Mouse (Mus musculus) liver, embryonic 12.5 days (tissue): ENCODE measurements around the gene Bnip3. TPM values are rescaled to one million over a fixed set of nuclear protein-coding genes. Genes with fewer than 3 reads are reported as not detected.
A peak's percentile ranks its signal among the peaks of the same experiment; 100 is the strongest.

Experiments used
- ATAC-seq: fragments of 200-750 bp; cut with Nextera tagmentation; 2 replicates; pipeline ENCODE4 v1.8.0; 2017; ENCODE audit warnings: moderate number of reproducible peaks, mild to moderate bottlenecking, moderate library complexity
- H3K27ac ChIP-seq: fragments of 300-500 bp; sonication (generic); 2 replicates; pipeline ENCODE4 v1.5.1; 2016; ENCODE audit warnings: mild to moderate bottlenecking
- H3K27me3 ChIP-seq: fragments of 300-500 bp; sonication (generic); replicated peaks from 2 replicates; pipeline ENCODE4 v1.6.1; 2016; ENCODE audit warnings: mild to moderate bottlenecking, moderate library complexity
- H3K36me3 ChIP-seq: fragments of 300-500 bp; sonication (generic); 2 replicates; pipeline ENCODE4 v1.6.1; 2016; ENCODE audit warnings: mild to moderate bottlenecking, moderate library complexity
- H3K4me1 ChIP-seq: fragments of 300-500 bp; sonication (generic); 2 replicates; pipeline ENCODE4 v1.6.1; 2016
- H3K4me2 ChIP-seq: fragments of 300-500 bp; sonication (generic); 2 replicates; pipeline ENCODE4 v1.6.1; 2016; ENCODE audit warnings: mild to moderate bottlenecking, moderate library complexity
- H3K4me3 ChIP-seq: fragments of 300-500 bp; sonication (generic); 2 replicates; pipeline ENCODE4 v1.5.1; 2016; ENCODE audit warnings: mild to moderate bottlenecking, moderate library complexity
- H3K9ac ChIP-seq: fragments of 300-500 bp; sonication (generic); 2 replicates; pipeline ENCODE4 v1.6.1; 2016; ENCODE audit warnings: mild to moderate bottlenecking, moderate library complexity
- H3K9me3 ChIP-seq: fragments of 300-500 bp; sonication (generic); replicated peaks from 2 replicates; pipeline ENCODE4 v1.6.1; 2016; ENCODE audit warnings: mild to moderate bottlenecking, moderate library complexity
- WGBS: fragments of 180-500 bp; shearing (Covaris S2); methylation state at CpG from one replicate; pipeline ENCODE4 v1.1.7; 2016; ENCODE audit not compliant: insufficient replicate concordance; 5-methylcytosine and 5-hydroxymethylcytosine counted together
- polyA plus RNA-seq: library from polyadenylated mRNA; unstranded; fragments of >200 nt; fragmentation: Nextera tagmentation; extraction: Ambion mirVana; gene quantifications from 2 replicates; pipeline ENCODE4 v1.2.1, GENCODE M21; 2016

Bnip3 gene
- polyA plus RNA-seq, 1 experiment from 2014 or later = 81.8 TPM

DNA sequence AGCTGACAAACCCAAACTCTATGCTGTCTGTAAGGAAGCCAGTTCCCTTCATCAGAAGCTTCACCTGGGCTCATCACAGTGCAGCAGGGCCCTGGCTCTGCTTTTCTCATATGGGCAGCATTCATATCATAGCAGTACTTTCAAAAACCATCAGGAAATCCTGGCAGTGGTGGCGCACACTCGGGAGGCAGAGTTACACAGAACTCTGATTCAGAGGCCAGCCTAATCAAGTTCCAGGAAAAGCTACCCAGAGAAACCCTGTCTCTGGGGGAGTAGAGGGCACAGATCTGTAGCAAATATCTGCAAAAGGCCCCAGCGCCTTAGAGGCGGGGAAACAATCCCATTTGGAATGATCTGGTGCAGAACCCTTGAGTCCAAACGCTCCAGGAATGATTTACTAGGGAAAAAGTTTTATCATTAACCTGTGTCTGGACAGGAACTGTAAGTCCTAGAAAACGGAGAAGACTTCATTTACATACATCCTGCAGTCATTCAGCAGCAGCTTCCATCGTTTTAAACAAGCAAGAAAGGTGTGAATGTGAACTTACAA is 5.4 kb downstream of the Bnip3 start:
- Histone ChIP-seq H3K27me3 (no peaks in the 10 kb centered on the region), H3K4me3 (no peak overlapping the region), H3K9me3 (no peaks in the 10 kb centered on the region), H3K27ac (peak overlapping the region; percentile 52), H3K4me1 (peaks cover 52% of the 10 kb centered on the region), H3K36me3 (peaks cover 21% of the 10 kb centered on the region), H3K4me2 (peak overlapping the region; percentile 5; the same call in 1 of the 2 replicates), H3K9ac (no peak overlapping the region)
- 56% methylated on average over 7 of the region's 7 CpGs for WGBS
- ATAC-seq = no peak

DNA sequence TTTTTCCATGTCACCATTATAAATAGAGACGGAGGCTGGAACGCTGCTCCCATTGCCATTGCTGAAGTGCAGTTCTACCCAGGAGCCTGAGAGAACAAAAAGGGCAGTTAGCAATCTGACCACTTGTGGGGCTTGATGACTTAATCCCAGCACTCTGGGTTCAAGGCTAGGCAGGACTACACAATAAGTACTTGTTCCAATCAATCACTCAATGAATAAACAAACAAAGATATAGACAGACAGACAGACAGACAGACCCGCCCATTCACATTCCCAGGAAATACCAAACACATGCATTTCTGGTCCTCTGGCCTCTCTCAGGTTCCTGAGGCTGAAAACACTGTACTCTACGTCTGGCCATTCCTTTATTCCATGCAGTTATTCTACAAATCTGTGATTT is 10.6 kb downstream of the Bnip3 start:
- 74% methylated on average over 4 of the region's 4 CpGs for WGBS
- H3K4me3 ChIP-seq = no peak overlapping the region
- peaks cover 4% of the 10 kb centered on the region for H3K4me1 ChIP-seq
- no peak overlapping the region for H3K9ac ChIP-seq
- H3K9me3 ChIP-seq = no peaks in the 10 kb centered on the region
- no peak overlapping the region for H3K4me2 ChIP-seq
- H3K27ac ChIP-seq = no peak overlapping the region
- no peaks in the 10 kb centered on the region for H3K27me3 ChIP-seq
- no peak for ATAC-seq
- peaks cover 60% of the 10 kb centered on the region for H3K36me3 ChIP-seq

DNA sequence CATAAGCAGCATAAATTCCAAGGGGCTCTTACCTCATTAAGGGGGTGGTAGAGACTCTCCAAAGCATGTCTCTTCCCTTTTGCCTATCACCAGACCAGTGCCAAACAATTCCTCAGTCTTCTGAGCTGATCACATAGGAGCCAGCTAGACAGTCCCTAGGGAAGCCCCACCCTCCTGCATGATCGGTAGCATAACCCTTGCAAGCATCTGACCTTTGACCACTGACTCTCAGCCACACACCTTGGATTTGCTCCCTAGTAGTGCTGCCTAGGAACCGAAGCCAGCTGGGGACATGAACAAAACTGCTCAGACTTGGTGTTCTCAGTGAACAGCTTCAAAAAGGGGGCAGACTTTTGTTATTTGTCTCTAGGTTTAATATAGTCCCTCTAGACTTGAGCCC is 11.2 kb downstream of the Bnip3 start:
- no peak overlapping the region for H3K9ac ChIP-seq
- WGBS = 70% methylated on average over 2 of the region's 2 CpGs
- H3K36me3 ChIP-seq = peaks cover 66% of the 10 kb centered on the region
- ATAC-seq = no peak
- H3K4me2 ChIP-seq = no peak overlapping the region
- H3K27me3 ChIP-seq = no peaks in the 10 kb centered on the region
- H3K4me3 ChIP-seq = no peak overlapping the region
- no peaks in the 10 kb centered on the region for H3K9me3 ChIP-seq
- no peak overlapping the region for H3K27ac ChIP-seq
- H3K4me1 ChIP-seq = 0 out of 2 replicates have a peak, but pooled peaks cover 3% of the 10 kb centered on the region

DNA sequence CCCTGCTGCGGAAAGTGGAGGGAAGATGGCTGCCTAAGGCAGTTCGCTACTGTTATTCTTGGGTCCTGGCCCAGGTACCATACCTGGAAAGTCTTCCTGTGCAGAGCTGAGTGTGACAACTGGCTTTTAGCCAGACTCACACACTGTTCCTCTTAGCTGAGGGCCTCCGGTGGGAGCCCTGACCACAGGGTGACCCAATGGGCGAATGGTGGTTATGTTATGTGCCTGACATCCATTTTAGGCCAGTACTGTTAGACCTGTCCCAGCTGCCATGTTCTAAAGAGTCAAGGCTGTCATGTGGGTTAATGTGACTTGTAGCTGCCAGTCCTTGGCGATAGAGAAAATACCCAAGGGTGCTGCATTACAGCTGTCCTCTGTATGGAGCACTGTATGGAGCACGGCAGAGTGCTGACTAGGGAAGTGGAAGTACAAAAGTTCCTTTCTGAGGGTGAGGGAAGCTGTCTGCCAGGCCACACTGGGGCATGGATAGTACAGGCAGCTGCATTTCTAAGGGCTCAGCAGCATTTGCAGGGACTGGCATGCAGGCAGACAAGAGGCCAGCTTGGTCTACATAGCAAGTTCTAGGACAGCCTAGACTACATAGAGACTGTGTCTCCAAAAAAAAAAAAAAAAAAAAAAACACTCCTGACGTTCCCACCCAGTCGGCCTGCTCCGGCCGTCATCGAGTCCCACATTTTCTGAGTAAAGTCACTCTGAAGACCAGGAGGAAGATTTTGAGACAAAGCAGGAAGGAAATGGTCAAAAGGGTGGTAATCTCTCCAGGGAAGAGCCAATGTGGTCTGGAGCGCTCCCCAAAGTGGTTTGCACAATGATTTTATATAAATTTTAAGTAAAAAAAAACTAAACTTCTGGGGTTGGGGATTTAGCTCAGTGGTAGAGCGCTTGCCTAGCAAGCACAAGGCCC is 23.7 kb downstream of the Bnip3 start:
- Histone ChIP-seq H3K4me3 (no peak overlapping the region), H3K27me3 (no peaks in the 10 kb centered on the region), H3K27ac (no peak overlapping the region), H3K4me2 (no peak overlapping the region), H3K9ac (no peak overlapping the region), H3K9me3 (no peaks in the 10 kb centered on the region), H3K36me3 (peaks cover 54% of the 10 kb centered on the region), H3K4me1 (no peaks in the 10 kb centered on the region)
- WGBS = 67% methylated on average over 12 of the region's 13 CpGs
- peak; percentile 24; the same call in 1 of the 2 replicates for ATAC-seq

DNA sequence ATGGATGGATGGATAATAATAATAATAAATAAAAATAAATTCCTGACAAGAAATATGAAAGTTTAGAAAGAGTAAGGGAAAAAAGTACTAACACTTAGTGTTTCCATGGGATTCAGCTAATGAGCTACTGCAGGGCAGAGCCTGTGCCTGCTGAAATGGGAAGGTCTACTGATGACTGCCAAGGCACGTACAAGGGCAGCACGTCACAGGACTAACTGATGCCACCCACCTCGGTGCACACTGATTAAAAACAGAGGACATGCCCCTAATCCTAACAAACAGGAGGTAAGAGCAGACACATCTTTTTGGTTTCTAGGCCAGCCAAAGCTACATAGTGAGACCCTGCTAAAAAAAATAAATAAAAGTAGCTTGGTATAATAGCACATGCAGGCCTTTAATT is 25.6 kb downstream of the Bnip3 start:
- Histone ChIP-seq H3K4me1 (no peaks in the 10 kb centered on the region), H3K9me3 (no peaks in the 10 kb centered on the region), H3K9ac (no peak overlapping the region), H3K36me3 (peaks cover 73% of the 10 kb centered on the region), H3K27me3 (no peaks in the 10 kb centered on the region), H3K4me3 (no peak overlapping the region), H3K4me2 (no peak overlapping the region), H3K27ac (no peak overlapping the region)
- ATAC-seq = no peak
- WGBS = 88% methylated on average over 3 of the region's 3 CpGs

DNA sequence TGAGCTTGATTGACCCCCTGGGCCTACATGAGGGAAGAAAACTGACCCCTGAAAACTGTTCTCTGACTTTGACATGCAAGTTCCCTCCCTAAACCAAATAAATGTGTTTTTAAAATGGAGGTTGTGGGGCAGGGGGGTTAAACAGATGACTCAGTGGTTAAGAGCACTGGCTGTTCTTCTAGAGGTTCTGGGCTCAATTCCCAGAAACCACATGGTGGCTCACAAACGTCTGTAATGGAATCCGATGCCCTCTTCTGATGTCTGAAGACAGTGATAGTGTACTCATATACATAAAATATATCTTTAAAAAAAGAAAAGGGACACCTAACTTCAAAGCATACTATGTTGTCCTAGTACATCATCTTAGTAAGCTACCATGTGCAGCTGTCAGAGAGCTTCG is 34.3 kb downstream of the Bnip3 start:
- no peak for ATAC-seq
- no peaks in the 10 kb centered on the region for H3K27me3 ChIP-seq
- no peak overlapping the region for H3K4me2 ChIP-seq
- no peak overlapping the region for H3K9ac ChIP-seq
- H3K36me3 ChIP-seq = peaks cover 99% of the 10 kb centered on the region
- H3K9me3 ChIP-seq = no peaks in the 10 kb centered on the region
- no peak overlapping the region for H3K4me3 ChIP-seq
- peaks cover 7% of the 10 kb centered on the region; the same call in 1 of the 2 replicates for H3K4me1 ChIP-seq
- WGBS = 73% methylated on average over 3 of the region's 3 CpGs
- H3K27ac ChIP-seq = no peak overlapping the region

DNA sequence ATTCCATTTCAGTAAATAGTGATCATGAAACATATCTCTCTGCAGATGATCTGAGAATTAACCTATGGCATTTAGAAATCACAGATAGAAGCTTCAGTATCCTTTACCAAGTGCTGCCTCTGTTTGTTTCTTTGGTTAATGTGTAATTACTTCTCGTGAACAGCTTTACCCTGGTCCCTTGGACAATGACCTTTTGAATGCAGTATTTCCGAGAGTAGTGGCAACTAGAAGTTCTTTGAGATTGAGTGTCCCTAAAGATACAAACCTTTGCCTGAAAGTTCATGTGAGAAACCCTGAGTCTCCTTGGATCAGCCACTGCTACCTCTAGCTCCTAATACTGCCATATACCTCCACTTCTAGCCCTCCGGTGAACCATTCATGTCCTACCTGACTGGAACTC is 36.4 kb downstream of the Bnip3 start:
- H3K9me3 ChIP-seq = no peaks in the 10 kb centered on the region
- H3K4me1 ChIP-seq = peaks cover 7% of the 10 kb centered on the region; the same call in 1 of the 2 replicates
- WGBS = 75% methylated on average over 3 of the region's 3 CpGs
- ATAC-seq = no peak
- H3K4me3 ChIP-seq = no peak overlapping the region
- H3K27me3 ChIP-seq = no peaks in the 10 kb centered on the region
- no peak overlapping the region for H3K9ac ChIP-seq
- H3K36me3 ChIP-seq = peaks cover 99% of the 10 kb centered on the region
- no peak overlapping the region for H3K4me2 ChIP-seq
- H3K27ac ChIP-seq = no peak overlapping the region

DNA sequence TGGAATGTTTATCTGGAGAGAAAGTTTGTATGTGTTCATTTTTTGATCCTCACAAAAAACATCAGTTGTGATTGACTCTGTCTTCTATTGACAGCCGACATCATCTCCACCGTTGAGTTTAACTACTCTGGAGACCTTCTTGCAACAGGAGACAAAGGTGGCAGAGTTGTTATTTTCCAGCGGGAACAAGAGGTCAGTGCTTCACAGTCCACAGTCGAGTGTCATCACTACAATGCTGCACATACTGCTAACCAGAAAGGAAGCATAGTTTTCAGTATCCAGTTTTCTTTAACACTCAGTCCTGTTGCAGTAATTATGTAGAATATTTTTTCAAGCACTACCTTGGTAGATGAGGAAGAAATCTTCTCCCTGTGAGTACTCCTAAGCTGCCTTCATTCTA is 41.0 kb downstream of the Bnip3 start:
- WGBS = 80% methylated on average over 4 of the region's 4 CpGs
- peaks cover 6% of the 10 kb centered on the region; the same call in 1 of the 2 replicates for H3K4me1 ChIP-seq

DNA sequence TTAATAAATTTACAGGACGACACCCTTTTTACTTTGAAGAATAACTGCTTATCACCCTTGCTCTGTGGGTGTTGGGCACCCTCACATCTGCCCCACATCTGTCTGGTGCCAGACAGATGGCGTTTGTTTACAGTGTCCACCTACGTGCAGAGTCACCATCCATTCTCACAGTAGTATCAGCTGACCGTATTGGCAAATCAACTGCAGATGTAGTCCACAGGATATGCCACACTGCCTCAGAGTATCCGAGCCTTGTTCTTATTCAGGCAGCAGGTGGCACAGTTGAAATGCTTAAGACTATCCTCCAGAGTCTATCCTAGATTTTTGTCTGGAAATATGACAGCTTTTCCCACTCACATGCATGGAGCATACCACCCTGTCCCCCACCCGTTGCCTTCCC is 42.0 kb downstream of the Bnip3 start:
- peak; percentile 37; the same call in 1 of the 2 replicates for ATAC-seq
- no peak overlapping the region for H3K4me2 ChIP-seq
- H3K36me3 ChIP-seq = peaks cover 56% of the 10 kb centered on the region
- no peak overlapping the region for H3K4me3 ChIP-seq
- H3K9ac ChIP-seq = no peak overlapping the region
- H3K27ac ChIP-seq = no peak overlapping the region
- H3K27me3 ChIP-seq = no peaks in the 10 kb centered on the region
- H3K9me3 ChIP-seq = no peaks in the 10 kb centered on the region
- 68% methylated on average over 6 of the region's 6 CpGs for WGBS
- 0 out of 2 replicates have a peak, but pooled peaks cover 3% of the 10 kb centered on the region for H3K4me1 ChIP-seq

More for the DNA sequence above, 41.0 kb downstream of the Bnip3 start:
- H3K9me3 ChIP-seq = no peaks in the 10 kb centered on the region
- no peak for ATAC-seq
- H3K4me3 ChIP-seq = no peak overlapping the region
- peaks cover 63% of the 10 kb centered on the region for H3K36me3 ChIP-seq
- no peak overlapping the region for H3K4me2 ChIP-seq
- no peaks in the 10 kb centered on the region for H3K27me3 ChIP-seq
- H3K9ac ChIP-seq = no peak overlapping the region
- no peak overlapping the region for H3K27ac ChIP-seq

DNA sequence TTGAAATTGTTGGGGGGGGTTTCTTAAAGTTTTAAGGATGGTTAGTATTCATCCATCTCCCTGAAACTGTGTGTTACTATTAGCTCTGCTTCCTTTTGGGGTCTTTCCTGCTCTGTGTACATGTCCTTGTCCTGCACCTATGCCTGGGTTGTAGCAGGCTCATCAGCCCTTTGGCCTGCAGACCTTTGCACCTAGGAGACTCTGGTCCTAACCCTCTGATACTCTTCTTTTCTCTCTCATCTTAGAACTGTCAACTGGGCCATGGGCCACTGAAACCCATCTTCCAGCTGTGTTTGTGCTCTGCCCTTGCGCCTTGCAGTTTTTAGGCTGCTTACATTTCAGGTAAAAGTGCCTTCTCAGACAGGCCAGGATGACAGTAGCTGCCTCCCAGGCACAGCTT is 44.5 kb downstream of the Bnip3 start:
- 86% methylated on average over 1 of the region's 1 CpGs for WGBS
- H3K9me3 ChIP-seq = no peaks in the 10 kb centered on the region
- H3K36me3 ChIP-seq = peaks cover 42% of the 10 kb centered on the region

DNA sequence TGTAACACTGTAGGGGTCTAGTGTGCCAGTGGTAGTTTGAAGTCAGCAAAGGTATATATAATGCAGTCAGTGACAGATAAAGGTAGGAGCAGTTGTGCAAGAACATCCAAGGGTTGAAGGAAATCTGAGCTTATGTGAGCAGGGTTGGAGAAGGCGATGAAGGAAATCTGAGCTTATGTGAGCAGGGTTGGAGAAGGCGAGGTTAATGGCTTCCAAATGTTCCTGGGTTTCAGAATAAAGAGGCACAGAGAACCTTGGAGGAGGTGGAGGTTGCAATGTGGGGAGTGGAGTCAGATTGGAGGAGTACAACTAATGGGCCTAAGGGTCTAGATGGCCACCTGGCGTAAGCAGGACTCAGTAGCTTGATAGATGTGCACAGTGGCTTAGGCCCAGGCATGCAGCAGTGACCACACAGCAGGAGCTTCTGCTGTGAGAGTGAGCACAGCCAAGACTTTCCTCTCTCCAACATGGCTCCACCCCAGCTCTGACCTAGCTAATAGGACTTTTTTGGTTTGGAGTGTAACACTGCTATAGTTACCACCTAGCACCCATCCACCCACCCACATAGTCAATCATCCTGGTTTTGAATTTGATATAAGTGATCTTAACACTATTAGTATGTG is 45.3 kb downstream of the Bnip3 start:
- Histone ChIP-seq H3K27ac (no peak overlapping the region), H3K4me1 (0 out of 2 replicates have a peak, but pooled peaks cover 3% of the 10 kb centered on the region), H3K9ac (no peak overlapping the region), H3K27me3 (no peaks in the 10 kb centered on the region), H3K9me3 (no peaks in the 10 kb centered on the region), H3K4me2 (no peak overlapping the region), H3K4me3 (no peak overlapping the region), H3K36me3 (peaks cover 39% of the 10 kb centered on the region)
- WGBS = 67% methylated on average over 3 of the region's 3 CpGs
- ATAC-seq = no peak

More for the DNA sequence above, 44.5 kb downstream of the Bnip3 start:
- Histone ChIP-seq H3K9ac (no peak overlapping the region), H3K27me3 (no peaks in the 10 kb centered on the region), H3K4me3 (no peak overlapping the region), H3K27ac (no peak overlapping the region), H3K4me1 (0 out of 2 replicates have a peak, but pooled peaks cover 3% of the 10 kb centered on the region), H3K4me2 (no peak overlapping the region)
- ATAC-seq = no peak

DNA sequence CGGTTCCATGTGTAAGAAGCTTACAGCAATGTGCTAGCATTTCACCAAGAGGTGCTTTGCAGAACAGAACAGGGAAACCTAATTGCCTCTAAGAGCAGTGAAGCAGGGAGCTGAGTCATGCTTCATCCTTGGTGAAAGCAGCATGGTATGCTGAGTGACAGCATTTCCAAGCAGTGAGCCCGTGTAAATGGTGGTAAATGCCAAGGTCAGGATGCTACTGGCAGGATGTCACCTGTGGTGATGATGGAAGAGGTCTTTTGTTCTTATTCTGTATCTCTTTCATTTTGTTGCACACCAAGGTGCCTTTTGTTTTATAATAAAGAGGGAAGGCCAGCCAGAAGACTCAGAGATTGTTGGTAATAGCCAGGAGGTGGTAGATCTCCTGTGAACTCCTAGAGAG is 52.6 kb downstream of the Bnip3 start:
- H3K4me3 ChIP-seq = no peak overlapping the region
- H3K27ac ChIP-seq = no peak overlapping the region
- ATAC-seq = no peak
- H3K4me1 ChIP-seq = no peaks in the 10 kb centered on the region
- no peak overlapping the region for H3K9ac ChIP-seq
- no peaks in the 10 kb centered on the region for H3K27me3 ChIP-seq
- no peaks in the 10 kb centered on the region for H3K9me3 ChIP-seq
- no peak overlapping the region for H3K4me2 ChIP-seq
- peaks cover 70% of the 10 kb centered on the region for H3K36me3 ChIP-seq
- 74% methylated on average over 2 of the region's 2 CpGs for WGBS
